Mouse (Mus musculus) embryonic stem cell, embryonic (primary cell): Measurements from ENCODE around the gene Zfp978.
"Not testable (repeated sequence)": the region's sequence is repeated elsewhere in the genome, so short reads cannot be mapped to it uniquely, and the experiment has no call there.

Experiments
- CTCF ChIA-PET, 4 experiments: fragments of 300-600 bp in 2 of 4; fragments of 350-600 bp in 2 of 4; sonication (Branson Sonifier 250); formaldehyde crosslinking; loops; one replicate each; lab custom pipeline; 2022; ENCODE audit warnings: inconsistent platforms in 2 of 4; lab: Charles Lee
- POLR2A ChIA-PET, 4 experiments: fragments of 300-600 bp in 2 of 4; fragments of 350-600 bp in 2 of 4; sonication (Branson Sonifier 250); formaldehyde crosslinking; loops; one replicate each; lab custom pipeline; 2022; ENCODE audit warnings: antibody characterized with exemption in 4 of 4, inconsistent platforms in 1 of 4; lab: Charles Lee

Gene Zfp978

GRCm38 (mm10) chr4:147401736-147402506 is 40.8 kb downstream of the Zfp978 start:
- POLR2A ChIA-PET = interaction anchor here in 2 of 4 experiments (1.2 to 1.4 kb wide), 3 partner anchors 15 to 18 kb away, joined by 4 to 7 read pairs (median 5); no protein-coding TSS in a partner anchor
- CTCF ChIA-PET = not testable (repeated sequence)

DNA sequence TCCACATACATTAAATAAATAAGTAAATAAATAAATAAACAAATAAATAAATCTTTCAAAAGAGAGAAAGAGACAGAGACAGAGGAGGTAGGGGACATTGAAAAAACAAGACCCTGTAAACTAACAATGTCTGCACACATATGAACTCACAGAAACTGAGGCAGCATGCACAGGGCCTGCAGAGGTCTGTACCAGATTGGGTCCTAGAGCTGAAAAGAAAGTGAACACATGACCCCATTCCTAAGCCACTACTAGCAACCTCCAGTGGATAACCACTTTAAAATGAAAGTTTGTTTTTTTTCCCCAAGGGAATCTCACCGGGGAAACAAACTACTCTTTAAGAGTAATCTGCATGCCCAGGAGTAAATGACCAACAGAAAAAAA is 41.4 kb downstream of the Zfp978 start:
- CTCF ChIA-PET = not testable (repeated sequence)
- POLR2A ChIA-PET = interaction anchor here in 1 of 4 experiments (1.2 kb wide), 1 partner anchor 17 kb away, joined by 5 read pairs; no protein-coding TSS in a partner anchor

- POLR2A ChIA-PET = interaction anchor here in 1 of 4 experiments (0.6 to 2.5 kb wide), 3 partner anchors 14 to 923 kb away, joined by 3 to 10 read pairs (median 3); no protein-coding TSS in a partner anchor
- CTCF ChIA-PET = not testable (repeated sequence)
These were observed 42.4 kb downstream of the Zfp978 start for GRCm38 (mm10) chr4:147403509-147403908.

- CTCF ChIA-PET = interaction anchor here in 2 of 4 experiments (0.6 to 1.2 kb wide), 4 partner anchors 119 to 1828 kb away, joined by 3 to 11 read pairs (median 4); no protein-coding TSS in a partner anchor
- POLR2A ChIA-PET = interaction anchor here in 2 of 4 experiments (0.6 to 2.5 kb wide), 3 partner anchors 13 to 1337 kb away, joined by 3 to 10 read pairs (median 4); no protein-coding TSS in a partner anchor
These were observed 43.1 kb downstream of the Zfp978 start for GRCm38 (mm10) chr4:147403931-147404913.

- CTCF ChIA-PET = interaction anchor here in 1 of 4 experiments (0.6 kb wide), 4 partner anchors 22 to 1852 kb away, joined by 5 to 8 read pairs (median 6); no protein-coding TSS in a partner anchor
- POLR2A ChIA-PET = interaction anchor here in 1 of 4 experiments (1.0 to 1.2 kb wide), 2 partner anchors 11 to 36 kb away, joined by 4 to 5 read pairs; no protein-coding TSS in a partner anchor
These were observed 45.8 kb downstream of the Zfp978 start for GRCm38 (mm10) chr4:147406735-147407462.

- ChIA-PET POLR2A (interaction anchor here in 1 of 4 experiments (1.0 to 1.2 kb wide), 2 partner anchors 10 to 35 kb away, joined by 4 to 5 read pairs; no protein-coding TSS in a partner anchor), CTCF (no interaction called here)
These were observed 46.3 kb downstream of the Zfp978 start for GRCm38 (mm10) chr4:147407463-147407822.

DNA sequence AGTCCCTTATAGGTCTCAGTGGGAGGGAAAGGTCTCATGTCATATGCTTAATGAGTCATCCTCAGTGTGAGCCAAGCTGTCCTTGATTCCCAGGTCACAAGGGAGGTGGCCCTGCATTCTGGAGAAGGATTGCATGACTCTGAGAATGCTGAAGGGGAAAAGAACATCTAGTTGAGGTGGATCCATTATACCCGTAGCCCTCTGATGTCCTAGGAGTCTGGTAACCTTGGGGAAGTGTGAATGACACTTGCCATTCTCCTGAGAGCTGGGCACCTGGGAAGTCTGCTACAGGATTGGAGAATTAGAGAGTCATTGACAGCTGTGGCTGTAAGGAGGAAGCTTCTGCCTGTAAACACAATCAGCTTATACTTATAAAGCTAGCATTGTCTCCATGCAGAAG is 55.3 kb downstream of the Zfp978 start:
- POLR2A ChIA-PET = interaction anchor here in 1 of 4 experiments (1.5 to 2.8 kb wide), 2 partner anchors 12 to 15 kb away, joined by 7 to 10 read pairs; no protein-coding TSS in a partner anchor
- CTCF ChIA-PET = not testable (repeated sequence)

DNA sequence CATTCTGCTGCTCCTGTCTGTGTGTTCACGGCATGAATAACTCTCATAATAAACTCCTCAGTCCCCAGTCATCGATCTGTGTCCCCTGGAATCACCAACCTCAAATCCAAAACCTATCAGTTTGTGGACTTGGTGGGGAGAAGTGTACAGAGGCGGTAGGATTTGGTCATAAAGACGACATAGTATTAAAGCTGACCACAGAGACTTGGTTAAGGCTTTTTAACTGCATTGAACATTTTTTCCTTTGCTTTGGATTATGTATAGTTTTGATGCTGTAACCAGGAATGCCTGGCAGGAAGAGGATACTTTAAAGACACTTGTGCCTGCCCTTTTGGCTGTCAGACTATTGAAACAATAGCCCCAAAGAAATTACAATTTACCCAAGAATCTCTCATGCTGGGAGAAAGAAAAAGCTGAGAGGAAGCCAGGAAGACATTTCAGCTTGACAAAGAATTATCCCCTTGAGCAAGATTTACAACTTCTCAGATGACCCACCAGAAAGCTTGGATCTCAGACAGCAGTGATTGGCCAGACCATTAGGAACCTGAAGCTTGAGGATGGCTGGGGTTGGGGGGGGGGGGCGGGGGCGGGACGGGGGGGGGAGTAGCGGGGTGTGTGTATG is 56.2 kb downstream of the Zfp978 start:
- POLR2A ChIA-PET = interaction anchor here in 3 of 4 experiments (0.6 to 2.8 kb wide), 11 partner anchors 9 to 508 kb away, joined by 3 to 10 read pairs (median 4); partner anchors contain the start of gene Gm21411 (in 1 of the 3)
- CTCF ChIA-PET = interaction anchor here in 1 of 4 experiments (0.6 kb wide), 1 partner anchor 1822 kb away, joined by 3 read pairs; no protein-coding TSS in a partner anchor

DNA sequence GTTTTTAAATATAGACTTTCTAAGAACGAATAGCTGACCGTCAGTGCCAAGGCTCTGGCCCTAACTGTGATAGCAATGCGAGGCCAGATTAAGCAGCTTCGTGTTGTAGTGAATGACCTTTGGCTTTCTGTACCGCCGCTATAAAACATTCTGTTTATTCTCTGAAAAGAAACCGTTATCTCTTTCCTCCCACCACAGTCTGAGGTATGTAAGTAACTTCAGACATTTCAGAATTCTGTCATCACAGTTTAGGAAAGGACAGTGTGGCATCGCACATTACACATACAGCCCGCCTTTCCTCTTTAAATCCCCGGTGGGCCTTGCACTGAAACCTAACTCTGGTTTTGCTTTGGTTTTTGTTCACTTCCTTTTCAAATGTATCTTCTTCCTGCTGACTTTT is 56.8 kb downstream of the Zfp978 start:
- POLR2A ChIA-PET = interaction anchor here in 3 of 4 experiments (0.6 to 2.8 kb wide), 10 partner anchors 9 to 508 kb away, joined by 3 to 10 read pairs (median 4); partner anchors contain the start of gene Gm21411 (in 1 of the 3)
- CTCF ChIA-PET = interaction anchor here in 1 of 4 experiments (0.6 kb wide), 1 partner anchor 1823 kb away, joined by 3 read pairs; no protein-coding TSS in a partner anchor

- POLR2A ChIA-PET = interaction anchor here in 1 of 4 experiments (0.6 to 2.8 kb wide), 8 partner anchors 10 to 486 kb away, joined by 3 to 10 read pairs (median 4); no protein-coding TSS in a partner anchor
- CTCF ChIA-PET = interaction anchor here in 1 of 4 experiments (0.6 kb wide), 1 partner anchor 1823 kb away, joined by 3 read pairs; no protein-coding TSS in a partner anchor
These were observed 57.2 kb downstream of the Zfp978 start for GRCm38 (mm10) chr4:147418333-147418732.

- CTCF ChIA-PET = not testable (repeated sequence)
- POLR2A ChIA-PET = interaction anchor here in 2 of 4 experiments (0.7 to 2.2 kb wide), 7 partner anchors 9 to 1987 kb away, joined by 3 to 7 read pairs (median 5); no protein-coding TSS in a partner anchor
These were observed 58.1 kb downstream of the Zfp978 start for GRCm38 (mm10) chr4:147419190-147419589.

GRCm38 (mm10) chr4:147419756-147420590 is 58.9 kb downstream of the Zfp978 start:
- CTCF ChIA-PET = not testable (repeated sequence)
- POLR2A ChIA-PET = interaction anchor here in 2 of 4 experiments (0.6 to 2.2 kb wide), 9 partner anchors 8 to 1988 kb away, joined by 3 to 7 read pairs (median 4); no protein-coding TSS in a partner anchor

DNA sequence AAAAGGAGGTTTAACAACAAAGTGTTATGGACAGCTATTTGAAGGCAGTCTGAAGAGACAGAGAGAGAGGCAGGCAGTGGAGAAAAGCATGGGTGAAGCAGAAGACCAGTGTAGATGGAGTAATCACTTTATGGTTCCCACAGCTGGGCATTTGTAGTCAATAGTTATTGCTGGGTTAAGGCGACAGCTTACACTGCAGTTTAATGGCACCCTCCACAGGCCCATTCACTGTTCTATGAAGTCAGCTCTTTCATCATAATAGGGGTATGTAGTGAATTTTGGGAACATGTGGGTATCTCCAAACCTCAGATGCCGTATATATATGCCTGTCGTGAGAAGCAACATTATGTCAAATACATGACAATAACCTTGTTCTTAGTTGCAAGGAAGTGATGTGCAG is 59.7 kb downstream of the Zfp978 start:
- POLR2A ChIA-PET = interaction anchor here in 2 of 4 experiments (0.6 to 1.1 kb wide), 2 partner anchors 13 to 21 kb away, joined by 3 read pairs; no protein-coding TSS in a partner anchor

GRCm38 (mm10) chr4:147421316-147421715 is 60.2 kb downstream of the Zfp978 start:
- POLR2A ChIA-PET = interaction anchor here in 1 of 4 experiments (1.1 kb wide), 1 partner anchor 12 kb away, joined by 3 read pairs; no protein-coding TSS in a partner anchor
- CTCF ChIA-PET = not testable (repeated sequence)

More for the DNA sequence above, 59.7 kb downstream of the Zfp978 start:
- CTCF ChIA-PET = no interaction called here

- POLR2A ChIA-PET = no interaction called here
- CTCF ChIA-PET = no interaction called here
These were observed 62.0 kb downstream of the Zfp978 start for GRCm38 (mm10) chr4:147423140-147423539.
